Mouse (Mus musculus) olfactory bulb, adult 2 months (tissue): ENCODE measurements at regions not wholly inside any gene's neighbourhood (a gene's known extent, or its start where the extent isn't known, plus 50 kb on each side); places are given as distances from the start of the nearest gene placed in this dataset.

Experiments used
- CTCF ChIP-seq: fragments of 200-500 bp; IDR thresholded peaks from 2 replicates; pipeline ENCODE4 v1.5.1; 2012; ENCODE audit warnings: low read depth, mild to moderate bottlenecking, low read length, moderate library complexity; ENCODE audit not compliant: insufficient read depth
- POLR2A ChIP-seq: fragments of 200-500 bp; IDR thresholded peaks from 2 replicates; pipeline ENCODE4 v1.6.1; 2012; ENCODE audit warnings: mild to moderate bottlenecking, low read depth, low read length, moderate library complexity; ENCODE audit not compliant: insufficient read depth

GRCm38 (mm10) chr17:4864901-4865300 is 129.2 kb upstream of the Arid1b start:
- TF ChIP-seq POLR2A: no peak
- no peak for TF ChIP-seq CTCF
